Mouse (Mus musculus): ENCODE measurements at regions not wholly inside any gene's neighbourhood (a gene's known extent, or its start where the extent isn't known, plus 50 kb on each side); places are given as distances from the start of the nearest gene placed in this dataset.

DNA sequence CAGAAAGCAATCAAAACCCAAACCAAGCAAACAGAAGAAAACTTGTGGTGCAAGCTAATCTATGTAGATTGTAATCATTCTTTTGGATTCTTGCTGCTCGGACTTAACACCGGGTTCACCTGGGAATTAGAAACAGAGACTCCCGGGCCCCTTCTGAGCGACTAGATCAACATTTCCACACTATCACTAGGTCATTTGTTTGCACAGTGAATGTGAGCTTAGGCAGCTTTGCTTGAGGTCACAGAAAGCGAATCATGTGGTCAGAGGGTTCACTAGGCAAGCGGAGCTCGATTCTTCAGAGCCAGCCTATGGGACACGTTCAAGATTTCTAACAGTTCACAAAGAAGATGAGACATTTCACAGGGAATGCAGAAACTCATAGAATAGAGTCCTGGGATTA lies 53.5 kb upstream of the Map3k1 start:
- TF ChIP-seq CTCF (IDR thresholded peaks at IDR 0.05; ENCODE audit: extremely low read depth, insufficient read length, insufficient replicate concordance, low read depth, low read length) (no peak), POLR2A (IDR thresholded peaks at IDR 0.05; ENCODE audit: low read depth, low read length) (no peak)

All from small intestine, adult 2 months (tissue).